Mouse (Mus musculus) liver, embryonic 14.5 days (tissue): ENCODE measurements around the gene AC131692.1. TPM values are rescaled to one million over a fixed set of nuclear protein-coding genes. Genes with fewer than 3 reads are reported as not detected.
A peak's percentile ranks its signal among the peaks of the same experiment; 100 is the strongest.

ENCODE experiments used
- ATAC-seq: fragments of 200-750 bp; cut with Nextera tagmentation; 2 replicates; pipeline ENCODE4 v1.8.0; 2017; ENCODE audit warnings: moderate number of reproducible peaks, mild to moderate bottlenecking, moderate library complexity; ENCODE audit not compliant: insufficient read depth
- DNase-seq, 3 experiments: peaks; one replicate each; pipeline ENCODE4 v3.0.0-alpha.2; 2012 to 2013; ENCODE audit warnings: low read depth in 3 of 3, low spot score in 3 of 3
- H3K27ac ChIP-seq: fragments of 300-500 bp; sonication (generic); 2 replicates; pipeline ENCODE4 v1.5.1; 2014; ENCODE audit warnings: moderate library complexity, mild to moderate bottlenecking, control low read depth, inconsistent platforms
- H3K27me3 ChIP-seq: fragments of 300-500 bp; sonication (generic); 2 replicates; pipeline ENCODE4 v1.6.1; 2014; ENCODE audit warnings: mild to moderate bottlenecking, low read length, moderate library complexity; ENCODE audit not compliant: control insufficient read depth, insufficient read depth
- H3K36me3 ChIP-seq: fragments of 300-500 bp; sonication (generic); replicated peaks from 2 replicates; pipeline ENCODE4 v1.6.1; 2014; ENCODE audit warnings: low read depth; ENCODE audit not compliant: control insufficient read depth, insufficient read depth
- H3K4me1 ChIP-seq, 2 experiments: fragments of 200-500 bp in 1 of 2; fragments of 300-500 bp in 1 of 2; sonication (generic) in 1 of 2; replicated peaks; 2 replicates each; pipeline ENCODE4 v1.6.1; 2012 to 2014; ENCODE audit warnings: antibody characterized with exemption in 1 of 2, inconsistent platforms in 1 of 2, low read length in 1 of 2; ENCODE audit not compliant: control insufficient read depth in 2 of 2, insufficient read depth in 2 of 2
- H3K4me2 ChIP-seq: fragments of 300-500 bp; sonication (generic); 2 replicates; pipeline ENCODE4 v1.6.1; 2014; ENCODE audit warnings: low read depth, mild to moderate bottlenecking, control low read depth, moderate library complexity
- H3K4me3 ChIP-seq, 2 experiments: fragments of 200-500 bp in 1 of 2; fragments of 300-500 bp in 1 of 2; sonication (generic) in 1 of 2; 2 replicates each; pipeline ENCODE4 v1.5.1; 2012 to 2014; ENCODE audit warnings: low read depth in 2 of 2, low read length in 2 of 2, mild to moderate bottlenecking in 2 of 2, control low read depth in 1 of 2, inconsistent platforms in 1 of 2, moderate library complexity in 1 of 2; ENCODE audit not compliant: insufficient read depth in 1 of 2
- H3K9ac ChIP-seq: fragments of 300-500 bp; sonication (generic); replicated peaks from 2 replicates; pipeline ENCODE4 v1.6.1; 2014; ENCODE audit warnings: mild to moderate bottlenecking, control low read depth, moderate library complexity
- H3K9me3 ChIP-seq: fragments of 300-500 bp; sonication (generic); 2 replicates; pipeline ENCODE4 v1.6.1; 2016; ENCODE audit warnings: low read length, mixed read lengths; ENCODE audit not compliant: control insufficient read depth
- CTCF ChIP-seq: IDR thresholded peaks from 2 replicates; pipeline ENCODE4 v1.5.1; 2016; ENCODE audit warnings: antibody characterized with exemption, low read depth, control low read depth
- EP300 ChIP-seq: IDR thresholded peaks from 2 replicates; pipeline ENCODE4 v1.6.1; 2016; ENCODE audit warnings: antibody characterized with exemption, low read depth
- WGBS: fragments of 180-500 bp; shearing (Covaris S2); extraction: QIAGEN DNeasy Blood & Tissue Kit; methylation state at CpG from one replicate; pipeline ENCODE4 v1.1.7; 2014; ENCODE audit not compliant: insufficient replicate concordance; 5-methylcytosine and 5-hydroxymethylcytosine counted together
- microRNA-seq: library from miRNA; unstranded; fragments of <30 nt; microRNA quantifications from one replicate; pipeline ENCODE4, GENCODE M21; 2016
- polyA plus RNA-seq, 2 experiments: library from polyadenylated mRNA; depleted of rRNA in 1 of 2; stranded (reverse) in 1 of 2; unstranded in 1 of 2; fragments of >200 nt; fragmentation: Nextera tagmentation in 1 of 2; extraction: Ambion mirVana in 1 of 2; gene quantifications; 2 replicates each; pipeline versions ENCODE4 v1.2.1 to v1.2.3; 2012 to 2014

The AC131692.1 gene
- polyA plus RNA-seq, 2 experiments: 0.22 to 0.68 TPM

GRCm38 (mm10) chr19:6140678-6141393 is 46.6 kb downstream of the AC131692.1 start, which contains the start of gene Batf2:
Gene Batf2, plus strand, starts transcription at chr19:6140983.
- ATAC-seq (peak; percentile 92), DNase-seq (peak; percentile 89 to 90 (median 89))
- Histone ChIP-seq H3K9ac (peak within 1 kb of the TSS; percentile 82), H3K36me3 (no peaks in the 10 kb centered on the region), H3K27me3 (no peaks in the 10 kb centered on the region), H3K9me3 (no peaks in the 10 kb centered on the region), H3K4me2 (peak within 1 kb of the TSS; percentile 99), H3K27ac (peak within 1 kb of the TSS; percentile 97), H3K4me1 (peaks cover 0 to 12% of the 10 kb centered on the region in 2 experiments; a peak in 2 of 4 replicates), H3K4me3 (peak within 1 kb of the TSS; percentile 73 to 81)
- WGBS: under 1% methylated on average over 66 of the region's 68 CpGs
- peak; percentile 92 for TF ChIP-seq CTCF
- TF ChIP-seq EP300: peak; percentile 20; the same call in 1 of the 2 replicates

- peak; percentile 84 to 89 (median 86) for DNase-seq
Observed at GRCm38 (mm10) chr19:6141394-6141749, 47.2 kb downstream of the AC131692.1 start, which contains the start of gene Arl2. Gene Arl2, minus strand, starts transcription at chr19:6141548.

GRCm38 (mm10) chr19:6144842-6145241 is 50.6 kb downstream of the AC131692.1 start:
- Histone ChIP-seq H3K9me3 (no peaks in the 10 kb centered on the region), H3K9ac (no peak overlapping the region), H3K27me3 (no peaks in the 10 kb centered on the region), H3K4me2 (no peak overlapping the region), H3K4me3 (no peak overlapping the region), H3K36me3 (no peaks in the 10 kb centered on the region), H3K4me1 (peaks cover 0 to 11% of the 10 kb centered on the region in 2 experiments; a peak in 2 of 4 replicates), H3K27ac (no peak overlapping the region)
- WGBS: 59% methylated on average over 5 of the region's 5 CpGs
- no peak for DNase-seq
- no peak for ATAC-seq
- TF ChIP-seq CTCF (no peak), EP300 (no peak)

More at GRCm38 (mm10) chr19:6141394-6141749, 47.2 kb downstream of the AC131692.1 start, which contains the start of gene Arl2:
- no peaks in the 10 kb centered on the region for H3K36me3 ChIP-seq
- peak within 1 kb of the TSS; percentile 82 for H3K9ac ChIP-seq
- no peaks in the 10 kb centered on the region for H3K27me3 ChIP-seq
- H3K9me3 ChIP-seq: no peaks in the 10 kb centered on the region
- TF ChIP-seq EP300 (no peak), CTCF (peak; percentile 68)
- ATAC-seq: peak; percentile 75
- H3K4me2 ChIP-seq: peak within 1 kb of the TSS; percentile 99
- peak within 1 kb of the TSS; percentile 73 to 81 for H3K4me3 ChIP-seq
- under 1% methylated on average over 15 of the region's 15 CpGs for WGBS
- peak within 1 kb of the TSS; percentile 97 for H3K27ac ChIP-seq
- peaks cover 0 to 12% of the 10 kb centered on the region in 2 experiments; a peak in 2 of 4 replicates for H3K4me1 ChIP-seq

Small RNAs within 50 kb of the gene (microRNA-seq; reads per million reads assigned to microRNA genes)
- gene Mir6988: not detected

Other genes with a start within 250 kb of the AC131692.1 start
Only the 30 nearest of the 31 such genes appear.
- 5.9 and 6.7 TPM in 2 replicates for gene Frmd8, start 219.1 kb upstream of the AC131692.1 start, polyA plus RNA-seq (2012; rRNA removed)
- 6.6 and 8.4 TPM in 2 replicates for gene Frmd8, start 219.1 kb upstream of the AC131692.1 start, polyA plus RNA-seq (2014; fragmentation: Nextera tagmentation; extraction: Ambion mirVana)
- 5.3 and 5.8 TPM in 2 replicates for gene Slc25a45, start 216.6 kb upstream of the AC131692.1 start, polyA plus RNA-seq (2012; rRNA removed)
- gene Slc25a45, start 216.6 kb upstream of the AC131692.1 start, polyA plus RNA-seq (2014; fragmentation: Nextera tagmentation; extraction: Ambion mirVana): 3.2 and 4.6 TPM in 2 replicates
- 2.2 and 2.4 TPM in 2 replicates for gene Tigd3, start 200.3 kb upstream of the AC131692.1 start, polyA plus RNA-seq (2012; rRNA removed)
- gene Tigd3, start 200.3 kb upstream of the AC131692.1 start, polyA plus RNA-seq (2014; fragmentation: Nextera tagmentation; extraction: Ambion mirVana): 1.1 TPM in 2 replicates
- 35.3 and 36.0 TPM in 2 replicates for gene Dpf2, start 181.4 kb upstream of the AC131692.1 start, polyA plus RNA-seq (2012; rRNA removed)
- gene Dpf2, start 181.4 kb upstream of the AC131692.1 start, polyA plus RNA-seq (2014; fragmentation: Nextera tagmentation; extraction: Ambion mirVana): 45.1 and 54.5 TPM in 2 replicates
- gene Cdc42ep2, start 169.6 kb upstream of the AC131692.1 start, polyA plus RNA-seq (2012; rRNA removed): 2.2 and 2.3 TPM in 2 replicates
- gene Cdc42ep2, start 169.6 kb upstream of the AC131692.1 start, polyA plus RNA-seq (2014; fragmentation: Nextera tagmentation; extraction: Ambion mirVana): 1.6 and 2.1 TPM in 2 replicates
- 60.9 and 66.4 TPM in 2 replicates for gene Pola2, start 130.2 kb upstream of the AC131692.1 start, polyA plus RNA-seq (2012; rRNA removed)
- 63.0 and 68.1 TPM in 2 replicates for gene Pola2, start 130.2 kb upstream of the AC131692.1 start, polyA plus RNA-seq (2014; fragmentation: Nextera tagmentation; extraction: Ambion mirVana)
- not detected in 2 replicates for gene Slc22a20, start 108.3 kb upstream of the AC131692.1 start, polyA plus RNA-seq (2012; rRNA removed)
- 0.08 TPM in 1 of 2 replicates, not detected in the other for gene Slc22a20, start 108.3 kb upstream of the AC131692.1 start, polyA plus RNA-seq (2014; fragmentation: Nextera tagmentation; extraction: Ambion mirVana)
- gene Capn1, start 78.5 kb upstream of the AC131692.1 start, polyA plus RNA-seq (2012; rRNA removed): 25.4 and 28.0 TPM in 2 replicates
- gene Capn1, start 78.5 kb upstream of the AC131692.1 start, polyA plus RNA-seq (2014; fragmentation: Nextera tagmentation; extraction: Ambion mirVana): 25.6 and 28.7 TPM in 2 replicates
- gene Syvn1, start 47.8 kb upstream of the AC131692.1 start, polyA plus RNA-seq (2012; rRNA removed): 11.5 and 13.2 TPM in 2 replicates
- 9.7 and 12.6 TPM in 2 replicates for gene Syvn1, start 47.8 kb upstream of the AC131692.1 start, polyA plus RNA-seq (2014; fragmentation: Nextera tagmentation; extraction: Ambion mirVana)
- gene Mrpl49, start 36.6 kb upstream of the AC131692.1 start, polyA plus RNA-seq (2012; rRNA removed): 22.0 and 29.6 TPM in 2 replicates
- 43.7 and 48.2 TPM in 2 replicates for gene Mrpl49, start 36.6 kb upstream of the AC131692.1 start, polyA plus RNA-seq (2014; fragmentation: Nextera tagmentation; extraction: Ambion mirVana)
- 853 and 969 TPM in 2 replicates for gene Fau, start 36.6 kb upstream of the AC131692.1 start, polyA plus RNA-seq (2012; rRNA removed)
- 593 and 639 TPM in 2 replicates for gene Fau, start 36.6 kb upstream of the AC131692.1 start, polyA plus RNA-seq (2014; fragmentation: Nextera tagmentation; extraction: Ambion mirVana)
- gene Znhit2, start 33.2 kb upstream of the AC131692.1 start, polyA plus RNA-seq (2012; rRNA removed): 15.8 and 17.9 TPM in 2 replicates
- 19.3 and 20.4 TPM in 2 replicates for gene Znhit2, start 33.2 kb upstream of the AC131692.1 start, polyA plus RNA-seq (2014; fragmentation: Nextera tagmentation; extraction: Ambion mirVana)
- gene Tm7sf2, start 26.0 kb upstream of the AC131692.1 start, polyA plus RNA-seq (2012; rRNA removed): 35.9 and 43.4 TPM in 2 replicates
- 35.0 and 35.7 TPM in 2 replicates for gene Tm7sf2, start 26.0 kb upstream of the AC131692.1 start, polyA plus RNA-seq (2014; fragmentation: Nextera tagmentation; extraction: Ambion mirVana)
- 20.7 and 21.9 TPM in 2 replicates for gene Vps51, start 17.2 kb upstream of the AC131692.1 start, polyA plus RNA-seq (2012; rRNA removed)
- gene Vps51, start 17.2 kb upstream of the AC131692.1 start, polyA plus RNA-seq (2014; fragmentation: Nextera tagmentation; extraction: Ambion mirVana): 19.9 and 23.3 TPM in 2 replicates
- gene Tmem262, start 14.4 kb upstream of the AC131692.1 start, polyA plus RNA-seq (2012; rRNA removed): not detected in 2 replicates
- not detected in 2 replicates for gene Tmem262, start 14.4 kb upstream of the AC131692.1 start, polyA plus RNA-seq (2014; fragmentation: Nextera tagmentation; extraction: Ambion mirVana)
- gene Gm28374, start 12.2 kb upstream of the AC131692.1 start, polyA plus RNA-seq (2012; rRNA removed): 0.16 and 0.17 TPM in 2 replicates
- 0.33 and 0.38 TPM in 2 replicates for gene Gm28374, start 12.2 kb upstream of the AC131692.1 start, polyA plus RNA-seq (2014; fragmentation: Nextera tagmentation; extraction: Ambion mirVana)
- 20.8 and 24.1 TPM in 2 replicates for gene Zfpl1, start 9.5 kb upstream of the AC131692.1 start, polyA plus RNA-seq (2012; rRNA removed)
- 18.1 and 20.4 TPM in 2 replicates for gene Zfpl1, start 9.5 kb upstream of the AC131692.1 start, polyA plus RNA-seq (2014; fragmentation: Nextera tagmentation; extraction: Ambion mirVana)
- 17.6 and 23.1 TPM in 2 replicates for gene Cdca5, start 9.4 kb upstream of the AC131692.1 start, polyA plus RNA-seq (2012; rRNA removed)
- gene Cdca5, start 9.4 kb upstream of the AC131692.1 start, polyA plus RNA-seq (2014; fragmentation: Nextera tagmentation; extraction: Ambion mirVana): 30.9 and 33.7 TPM in 2 replicates
- 4.3 and 6.4 TPM in 2 replicates for gene Naaladl1, start 11.4 kb downstream of the AC131692.1 start, polyA plus RNA-seq (2012; rRNA removed)
- gene Naaladl1, start 11.4 kb downstream of the AC131692.1 start, polyA plus RNA-seq (2014; fragmentation: Nextera tagmentation; extraction: Ambion mirVana): 1.1 and 1.9 TPM in 2 replicates
- 18.4 and 25.5 TPM in 2 replicates for gene Sac3d1, start 24.2 kb downstream of the AC131692.1 start, polyA plus RNA-seq (2012; rRNA removed)
- gene Sac3d1, start 24.2 kb downstream of the AC131692.1 start, polyA plus RNA-seq (2014; fragmentation: Nextera tagmentation; extraction: Ambion mirVana): 22.7 and 22.9 TPM in 2 replicates
- gene Snx15, start 33.9 kb downstream of the AC131692.1 start, polyA plus RNA-seq (2012; rRNA removed): 39.6 and 41.8 TPM in 2 replicates
- gene Snx15, start 33.9 kb downstream of the AC131692.1 start, polyA plus RNA-seq (2014; fragmentation: Nextera tagmentation; extraction: Ambion mirVana): 42.2 and 46.2 TPM in 2 replicates
- gene Batf2, start 46.6 kb downstream of the AC131692.1 start, polyA plus RNA-seq (2012; rRNA removed): 0.35 and 0.57 TPM in 2 replicates
- 0.09 TPM in 1 of 2 replicates, not detected in the other for gene Batf2, start 46.6 kb downstream of the AC131692.1 start, polyA plus RNA-seq (2014; fragmentation: Nextera tagmentation; extraction: Ambion mirVana)
- gene Arl2, start 47.1 kb downstream of the AC131692.1 start, polyA plus RNA-seq (2012; rRNA removed): 26.1 and 32.8 TPM in 2 replicates
- gene Arl2, start 47.1 kb downstream of the AC131692.1 start, polyA plus RNA-seq (2014; fragmentation: Nextera tagmentation; extraction: Ambion mirVana): 22.4 and 27.5 TPM in 2 replicates
- not detected in 2 replicates for gene Majin, start 90.0 kb downstream of the AC131692.1 start, polyA plus RNA-seq (2012; rRNA removed)
- gene Majin, start 90.0 kb downstream of the AC131692.1 start, polyA plus RNA-seq (2014; fragmentation: Nextera tagmentation; extraction: Ambion mirVana): not detected in 2 replicates
- not detected in 2 replicates for gene Gpha2, start 132.0 kb downstream of the AC131692.1 start, polyA plus RNA-seq (2012; rRNA removed)
- not detected in 2 replicates for gene Gpha2, start 132.0 kb downstream of the AC131692.1 start, polyA plus RNA-seq (2014; fragmentation: Nextera tagmentation; extraction: Ambion mirVana)
- 3.2 TPM in 2 replicates for gene Ppp2r5b, start 141.5 kb downstream of the AC131692.1 start, polyA plus RNA-seq (2012; rRNA removed)
- gene Ppp2r5b, start 141.5 kb downstream of the AC131692.1 start, polyA plus RNA-seq (2014; fragmentation: Nextera tagmentation; extraction: Ambion mirVana): 2.4 and 2.5 TPM in 2 replicates
- 5.0 and 5.4 TPM in 2 replicates for gene Atg2a, start 147.2 kb downstream of the AC131692.1 start, polyA plus RNA-seq (2012; rRNA removed)
- gene Atg2a, start 147.2 kb downstream of the AC131692.1 start, polyA plus RNA-seq (2014; fragmentation: Nextera tagmentation; extraction: Ambion mirVana): 4.1 and 4.4 TPM in 2 replicates
- 65.3 and 81.6 TPM in 2 replicates for gene Ehd1, start 182.3 kb downstream of the AC131692.1 start, polyA plus RNA-seq (2012; rRNA removed)
- 38.0 and 49.6 TPM in 2 replicates for gene Ehd1, start 182.3 kb downstream of the AC131692.1 start, polyA plus RNA-seq (2014; fragmentation: Nextera tagmentation; extraction: Ambion mirVana)
- gene Cdc42bpg, start 212.0 kb downstream of the AC131692.1 start, polyA plus RNA-seq (2012; rRNA removed): 2.0 and 2.1 TPM in 2 replicates
- 0.32 and 0.33 TPM in 2 replicates for gene Cdc42bpg, start 212.0 kb downstream of the AC131692.1 start, polyA plus RNA-seq (2014; fragmentation: Nextera tagmentation; extraction: Ambion mirVana)
- gene Men1, start 240.6 kb downstream of the AC131692.1 start, polyA plus RNA-seq (2012; rRNA removed): 19.9 and 20.4 TPM in 2 replicates
- 12.5 and 13.5 TPM in 2 replicates for gene Men1, start 240.6 kb downstream of the AC131692.1 start, polyA plus RNA-seq (2014; fragmentation: Nextera tagmentation; extraction: Ambion mirVana)